Mouse (Mus musculus): ENCODE data around the gene Naa60.

Naa60 gene

GRCm38 (mm10) chr16:3872216-3873047, at the start of gene Naa60:
Gene Naa60 (plus strand): TSS chr16:3872375.
- peak; percentile 92 for DNase-seq (ENCODE audit: low spot score)

GRCm38 (mm10) chr16:3828021-3828420, 44.2 kb upstream of the Naa60 start:
- no peak for DNase-seq (ENCODE audit: low spot score)

GRCm38 (mm10) chr16:3829727-3830126, 42.4 kb upstream of the Naa60 start:
- no peak for DNase-seq (ENCODE audit: low spot score)

- no peak for DNase-seq (ENCODE audit: low spot score)
Observed at GRCm38 (mm10) chr16:3830588-3831109, 41.5 kb upstream of the Naa60 start, which contains the start of gene Olfr15. Gene Olfr15 (plus strand): TSS chr16:3830878.

- DNase-seq (ENCODE audit: low spot score): no peak
Observed at GRCm38 (mm10) chr16:3835461-3835860, 36.7 kb upstream of the Naa60 start.

- no peak for DNase-seq (ENCODE audit: low spot score)
Observed at GRCm38 (mm10) chr16:3839157-3839885, 32.9 kb upstream of the Naa60 start.

- DNase-seq (ENCODE audit: low spot score): no peak
Observed at GRCm38 (mm10) chr16:3842989-3843388, 29.2 kb upstream of the Naa60 start.

- no peak for DNase-seq (ENCODE audit: low spot score)
Observed at GRCm38 (mm10) chr16:3843796-3844195, 28.4 kb upstream of the Naa60 start.

GRCm38 (mm10) chr16:3846711-3847518, 25.3 kb upstream of the Naa60 start, which contains the start of gene Zfp174:
Gene Zfp174 (plus strand): TSS chr16:3847268.
- DNase-seq (ENCODE audit: low spot score): peak; percentile 93

GRCm38 (mm10) chr16:3847871-3848270, 24.3 kb upstream of the Naa60 start:
- no peak for DNase-seq (ENCODE audit: low spot score)

GRCm38 (mm10) chr16:3848416-3848815, 23.8 kb upstream of the Naa60 start:
- DNase-seq (ENCODE audit: low spot score): no peak

GRCm38 (mm10) chr16:3851301-3851700, 20.9 kb upstream of the Naa60 start:
- DNase-seq (ENCODE audit: low spot score): peak; percentile 52

GRCm38 (mm10) chr16:3852586-3852985, 19.6 kb upstream of the Naa60 start:
- DNase-seq (ENCODE audit: low spot score): no peak

GRCm38 (mm10) chr16:3854437-3855182, 17.6 kb upstream of the Naa60 start:
- no peak for DNase-seq (ENCODE audit: low spot score)

- DNase-seq (ENCODE audit: low spot score): no peak
Observed at GRCm38 (mm10) chr16:3855776-3856175, 16.4 kb upstream of the Naa60 start.

GRCm38 (mm10) chr16:3859254-3859653, 12.9 kb upstream of the Naa60 start:
- no peak for DNase-seq (ENCODE audit: low spot score)

GRCm38 (mm10) chr16:3871815-3872214, 360 bp upstream of the Naa60 start:
- DNase-seq (ENCODE audit: low spot score): no peak

GRCm38 (mm10) chr16:3876346-3876745, 4.2 kb downstream of the Naa60 start:
- DNase-seq (ENCODE audit: low spot score): no peak

GRCm38 (mm10) chr16:3884201-3885064, 12.3 kb downstream of the Naa60 start, which contains the start of the genes Zfp597 and Gm20695:
Gene Zfp597 (minus strand): TSS chr16:3884561.
Gene Gm20695 (plus strand): TSS chr16:3884648.
- DNase-seq (ENCODE audit: low spot score): peak; percentile 91

GRCm38 (mm10) chr16:3885065-3885670, 13.0 kb downstream of the Naa60 start:
- no peak for DNase-seq (ENCODE audit: low spot score)

Measured in ovary, adult 18-20 months (tissue).